Mouse (Mus musculus): Measurements from ENCODE around the gene Nt5c2. TPM values are rescaled to one million over a fixed set of nuclear protein-coding genes. Genes with fewer than 3 reads are reported as not detected.
"Not testable (repeated sequence)": the region's sequence is repeated elsewhere in the genome, so short reads cannot be mapped to it uniquely, and the experiment has no call there.

Gene Nt5c2
- total RNA-seq, 2 experiments from 2014 or later: 68.7 to 80.2 TPM

GRCm38 (mm10) chr19:47018330-47018729 lies 3.4 kb upstream of the Nt5c2 start:
- DNase-seq (ENCODE audit: low spot score in 2 of 2): no peak

- no peak for DNase-seq (ENCODE audit: low spot score in 2 of 2)
Observed at GRCm38 (mm10) chr19:47017831-47018230, 2.9 kb upstream of the Nt5c2 start.

GRCm38 (mm10) chr19:47016487-47016886 lies 1.5 kb upstream of the Nt5c2 start:
- DNase-seq (ENCODE audit: low spot score in 2 of 2): peak; percentile 69 to 86

GRCm38 (mm10) chr19:47015965-47016364 lies 1.0 kb upstream of the Nt5c2 start:
- DNase-seq (ENCODE audit: low spot score in 2 of 2): no peak

GRCm38 (mm10) chr19:47015396-47015795 lies 443 bp upstream of the Nt5c2 start:
- DNase-seq (ENCODE audit: low spot score in 2 of 2): peak in 1 of 2 experiments; percentile 10

GRCm38 (mm10) chr19:47014159-47014446 lies 850 bp downstream of the Nt5c2 start:
- no peak for DNase-seq (ENCODE audit: low spot score in 2 of 2)

- no peak for DNase-seq (ENCODE audit: low spot score in 2 of 2)
Observed at GRCm38 (mm10) chr19:47013340-47014158, 1.4 kb downstream of the Nt5c2 start.

- no peak for DNase-seq (ENCODE audit: low spot score in 2 of 2)
Observed at GRCm38 (mm10) chr19:47012521-47013130, 2.3 kb downstream of the Nt5c2 start.

- DNase-seq (ENCODE audit: low spot score in 2 of 2): no peak
Observed at GRCm38 (mm10) chr19:47009943-47010342, 5.0 kb downstream of the Nt5c2 start.

- DNase-seq (ENCODE audit: low spot score in 2 of 2): no peak
Observed at GRCm38 (mm10) chr19:47009420-47009819, 5.5 kb downstream of the Nt5c2 start.

GRCm38 (mm10) chr19:47006321-47006720 lies 8.6 kb downstream of the Nt5c2 start:
- DNase-seq (ENCODE audit: low spot score in 2 of 2): peak; percentile 40 to 73

- no peak for DNase-seq (ENCODE audit: low spot score in 2 of 2)
Observed at GRCm38 (mm10) chr19:47005873-47006272, 9.1 kb downstream of the Nt5c2 start.

GRCm38 (mm10) chr19:47003742-47004511 lies 11.0 kb downstream of the Nt5c2 start:
- no peak for DNase-seq (ENCODE audit: low spot score in 2 of 2)

GRCm38 (mm10) chr19:47000357-47000756 lies 14.6 kb downstream of the Nt5c2 start:
- DNase-seq (ENCODE audit: low spot score in 2 of 2): not testable (repeated sequence)

- no peak for DNase-seq (ENCODE audit: low spot score in 2 of 2)
Observed at GRCm38 (mm10) chr19:46999753-47000152, 15.2 kb downstream of the Nt5c2 start.

- no peak for DNase-seq (ENCODE audit: low spot score in 2 of 2)
Observed at GRCm38 (mm10) chr19:46998953-46999352, 16.0 kb downstream of the Nt5c2 start.

GRCm38 (mm10) chr19:46998168-46998870 lies 16.6 kb downstream of the Nt5c2 start:
- DNase-seq (ENCODE audit: low spot score in 2 of 2): no peak

- DNase-seq (ENCODE audit: low spot score in 2 of 2): no peak
Observed at GRCm38 (mm10) chr19:46996095-46996494, 18.9 kb downstream of the Nt5c2 start.

GRCm38 (mm10) chr19:46992329-46992728 lies 22.6 kb downstream of the Nt5c2 start:
- not testable (repeated sequence) for DNase-seq (ENCODE audit: low spot score in 2 of 2)

GRCm38 (mm10) chr19:46991145-46991544 lies 23.8 kb downstream of the Nt5c2 start:
- peak; percentile 70 to 81 for DNase-seq (ENCODE audit: low spot score in 2 of 2)

GRCm38 (mm10) chr19:46990625-46991024 lies 24.3 kb downstream of the Nt5c2 start:
- DNase-seq (ENCODE audit: low spot score in 2 of 2): not testable (repeated sequence)
